Mouse (Mus musculus) heart, postnatal 0 days (tissue): Measurements from ENCODE around the gene St5. TPM values are rescaled to one million over a fixed set of nuclear protein-coding genes. Genes with fewer than 3 reads are reported as not detected.

ENCODE experiments used
- ATAC-seq: fragments of 200-750 bp; cut with Nextera tagmentation; 2 replicates; pipeline ENCODE4 v1.8.0; 2017; ENCODE audit warnings: low read depth, moderate number of reproducible peaks, moderate library complexity; ENCODE audit not compliant: insufficient read depth
- DNase-seq: peaks from one replicate; pipeline ENCODE4 v3.0.0-alpha.2; 2016; ENCODE audit warnings: low spot score
- H3K27ac ChIP-seq: fragments of 300-500 bp; sonication (generic); 2 replicates; pipeline ENCODE4 v1.5.1; 2014; ENCODE audit warnings: low read depth, mild to moderate bottlenecking
- H3K27me3 ChIP-seq: fragments of 300-500 bp; sonication (generic); 2 replicates; pipeline ENCODE4 v1.6.1; 2014; ENCODE audit warnings: low read length, mixed read lengths; ENCODE audit not compliant: control insufficient read depth, insufficient read depth
- H3K36me3 ChIP-seq: fragments of 300-500 bp; sonication (generic); replicated peaks from 2 replicates; pipeline ENCODE4 v1.6.1; 2014; ENCODE audit warnings: low read length, mixed read lengths; ENCODE audit not compliant: control insufficient read depth, insufficient read depth
- H3K4me1 ChIP-seq: fragments of 300-500 bp; sonication (generic); 2 replicates; pipeline ENCODE4 v1.6.1; 2014; ENCODE audit warnings: antibody characterized with exemption; ENCODE audit not compliant: control insufficient read depth, insufficient read depth
- H3K4me2 ChIP-seq: fragments of 300-500 bp; sonication (generic); 2 replicates; pipeline ENCODE4 v1.6.1; 2014; ENCODE audit warnings: low read depth, mild to moderate bottlenecking, low read length, moderate library complexity
- H3K4me3 ChIP-seq: fragments of 300-500 bp; sonication (generic); 2 replicates; pipeline ENCODE4 v1.5.1; 2014; ENCODE audit warnings: low read depth, low read length
- H3K9ac ChIP-seq: fragments of 300-500 bp; sonication (generic); replicated peaks from 2 replicates; pipeline ENCODE4 v1.6.1; 2014; ENCODE audit warnings: low read depth, low read length, mixed read lengths
- H3K9me3 ChIP-seq: fragments of 300-500 bp; sonication (generic); replicated peaks from 2 replicates; pipeline ENCODE4 v1.6.1; 2016; ENCODE audit warnings: low read length; ENCODE audit not compliant: control insufficient read depth
- CTCF ChIP-seq: IDR thresholded peaks from 2 replicates; pipeline ENCODE4 v1.5.1; 2016; ENCODE audit warnings: antibody characterized with exemption, control low read depth, low read depth
- EP300 ChIP-seq: IDR thresholded peaks from 2 replicates; pipeline ENCODE4 v1.6.1; 2016; ENCODE audit warnings: antibody characterized with exemption, low read depth
- WGBS: fragments of 180-500 bp; shearing (Covaris S2); extraction: QIAGEN DNeasy Blood & Tissue Kit; methylation state at CpG from one replicate; pipeline ENCODE4 v1.1.7; 2014; 5-methylcytosine and 5-hydroxymethylcytosine counted together
- polyA plus RNA-seq: library from polyadenylated mRNA; unstranded; fragments of >200 nt; fragmentation: Nextera tagmentation; extraction: Ambion mirVana; gene quantifications from 2 replicates; pipeline ENCODE4 v1.2.1, GENCODE M21; 2015
- total RNA-seq: library from RNA; depleted of rRNA; stranded (reverse); fragments of >200 nt; gene quantifications from 2 replicates; pipeline ENCODE4 v1.2.3, GENCODE M21; 2014; ENCODE audit warnings: low replicate concordance; rRNA removed

Gene St5
- total RNA-seq: 58.8 and 60.7 TPM in 2 replicates
- polyA plus RNA-seq: 26.9 and 28.8 TPM in 2 replicates

DNA sequence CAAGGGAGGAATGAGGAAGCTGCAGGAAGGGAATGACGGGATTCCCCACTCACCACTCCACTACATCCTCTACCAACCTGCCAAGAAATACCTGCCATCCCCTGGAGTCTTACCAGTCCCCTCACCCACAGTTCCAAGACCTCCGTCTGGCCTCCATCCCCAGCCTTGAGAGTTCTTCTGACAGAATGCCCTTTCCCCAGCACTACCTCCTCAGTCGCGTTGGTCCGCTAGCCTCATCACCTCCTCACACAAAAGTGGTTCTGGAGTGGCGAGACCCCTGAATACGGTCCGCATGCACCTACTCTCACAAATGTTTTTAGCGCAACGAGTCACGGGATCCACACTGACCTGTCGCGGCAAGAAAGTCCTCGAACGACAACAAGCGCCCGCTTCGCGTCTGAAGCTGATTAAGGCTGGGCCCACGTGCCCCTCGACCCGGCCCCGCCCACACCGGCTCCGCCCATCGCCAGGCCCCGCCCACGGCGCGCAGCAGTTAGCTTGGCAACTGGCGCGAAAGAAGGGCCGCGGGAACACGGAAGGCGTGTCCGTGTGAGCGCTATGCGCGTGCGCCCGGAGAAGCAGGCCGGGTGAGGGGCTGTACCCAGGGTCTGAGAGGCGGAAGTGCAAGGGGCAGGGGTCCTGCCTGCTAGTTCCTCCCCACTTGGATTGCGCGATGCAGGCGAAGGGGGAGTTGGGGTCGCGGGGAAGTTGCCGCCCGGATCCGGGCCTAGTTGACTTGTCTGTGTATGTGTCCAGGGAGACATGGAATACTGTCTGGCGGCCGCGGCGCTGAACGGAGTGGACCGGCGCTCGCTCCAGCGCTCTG, at the start of gene St5, which contains the start of gene Akip1:
TSS of gene St5 (minus strand) at position 416 of the 826 bp plus-strand sequence.
TSS of gene Akip1 (plus strand) at position 501 of the 826 bp plus-strand sequence.
- no peak for TF ChIP-seq CTCF
- no peak; the same call in 1 of the 2 replicates for TF ChIP-seq EP300
- ATAC-seq (peak; percentile 93), DNase-seq (peak; percentile 90)
- no peaks in the 10 kb centered on the region for H3K36me3 ChIP-seq
- under 1% methylated on average over 61 of the region's 61 CpGs for WGBS
- peak within 1 kb of the TSS; percentile 73 for H3K9ac ChIP-seq
- H3K9me3 ChIP-seq: no peaks in the 10 kb centered on the region
- no peaks in the 10 kb centered on the region for H3K27me3 ChIP-seq
- H3K27ac ChIP-seq: peak within 1 kb of the TSS; percentile 79
- peak within 1 kb of the TSS; percentile 75 for H3K4me3 ChIP-seq
- H3K4me2 ChIP-seq: peak within 1 kb of the TSS; percentile 67
- peaks cover 5% of the 10 kb centered on the region; the same call in 1 of the 2 replicates for H3K4me1 ChIP-seq

DNA sequence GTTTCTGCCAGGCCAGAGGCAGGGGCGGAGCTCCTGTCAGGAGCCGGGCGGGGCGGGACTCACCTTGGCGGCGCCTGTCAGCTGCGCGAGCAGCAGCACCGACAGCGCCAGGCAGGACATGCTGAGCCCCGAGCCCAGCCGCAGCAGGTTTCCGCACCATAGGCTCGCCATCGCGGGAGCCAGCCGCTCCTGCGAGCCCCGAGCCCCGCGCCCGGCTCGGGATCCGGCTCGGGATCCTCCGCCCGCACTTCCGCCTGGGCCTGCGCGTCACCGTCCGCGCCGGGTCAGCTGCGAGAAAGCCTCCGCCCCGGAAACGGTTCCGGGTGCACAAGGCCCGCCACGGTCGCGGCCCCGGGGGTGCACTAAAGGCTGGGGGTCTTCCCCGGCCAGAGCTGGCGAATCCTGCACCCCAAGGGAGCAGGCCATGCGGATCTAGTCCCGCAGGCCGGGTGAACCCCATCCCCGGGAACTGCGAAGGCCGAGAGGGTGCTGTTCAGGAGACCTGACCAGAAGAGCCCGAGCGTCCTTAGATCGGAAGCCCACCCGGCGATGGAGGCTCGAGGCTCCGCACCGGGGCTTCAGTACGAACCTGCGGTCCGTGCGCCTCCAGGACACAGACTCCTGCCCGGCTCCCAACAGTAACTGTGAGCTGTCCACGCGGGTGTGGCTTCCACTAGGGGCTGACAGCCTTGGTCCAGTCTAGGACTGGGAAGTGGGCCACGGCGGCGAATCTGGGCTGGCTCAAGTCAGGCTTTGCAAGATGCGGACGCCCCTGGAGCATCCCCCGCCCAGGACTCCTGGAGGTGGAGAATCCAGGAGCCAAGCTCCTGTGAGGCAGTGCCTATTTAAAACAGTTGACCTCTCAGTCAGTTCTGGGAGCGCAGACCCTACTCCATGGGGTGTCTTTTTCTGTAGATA, 48.9 kb upstream of the St5 start, which contains the start of gene Tmem9b:
TSS of gene Tmem9b (minus strand) at position 868 of the 918 bp plus-strand sequence.
- peaks cover 12% of the 10 kb centered on the region for H3K4me1 ChIP-seq
- no peaks in the 10 kb centered on the region for H3K9me3 ChIP-seq
- peaks cover 5% of the 10 kb centered on the region; the same call in 1 of the 2 replicates for H3K36me3 ChIP-seq
- TF ChIP-seq EP300 (no peak), CTCF (no peak)
- ATAC-seq (peak; percentile 92), DNase-seq (peak; percentile 80)
- peak within 1 kb of the TSS; percentile 93 for H3K9ac ChIP-seq
- peak within 1 kb of the TSS; percentile 73 for H3K4me2 ChIP-seq
- peak within 1 kb of the TSS; percentile 78 for H3K4me3 ChIP-seq
- WGBS: under 1% methylated on average over 62 of the region's 74 CpGs
- no peaks in the 10 kb centered on the region for H3K27me3 ChIP-seq
- peak within 1 kb of the TSS; percentile 82 for H3K27ac ChIP-seq

DNA sequence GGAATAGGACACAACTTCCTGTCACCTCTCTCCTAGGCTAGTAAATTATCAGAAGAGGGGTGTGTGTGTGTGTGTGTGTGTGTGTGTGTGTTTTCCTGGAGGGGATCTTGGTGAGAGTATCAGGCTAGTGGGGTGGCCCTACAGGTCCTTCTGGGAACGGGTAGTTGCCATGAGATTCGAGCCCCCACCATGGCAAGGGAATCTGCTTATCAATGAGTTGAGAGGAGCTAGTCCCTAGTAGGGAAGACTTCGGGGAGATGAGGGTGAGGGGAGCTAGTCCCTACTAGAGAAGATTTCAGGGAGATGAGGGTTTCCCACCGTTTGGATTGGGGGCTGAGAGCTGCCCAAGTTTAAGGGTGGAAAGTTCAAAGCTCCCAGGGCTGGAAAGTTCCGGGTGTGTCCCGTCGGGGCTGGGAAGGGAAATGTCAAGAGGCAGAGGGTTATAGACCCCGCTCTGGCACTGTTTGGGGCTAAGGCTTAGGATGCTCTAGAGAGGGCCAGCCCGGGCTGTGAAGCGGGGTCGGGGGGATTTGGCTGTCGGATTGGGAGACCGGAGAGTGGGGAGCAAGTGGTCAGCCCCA, 48.1 kb upstream of the St5 start:
- Histone ChIP-seq H3K4me3 (peak overlapping the region; percentile 78), H3K9me3 (no peaks in the 10 kb centered on the region), H3K36me3 (peaks cover 13% of the 10 kb centered on the region), H3K4me1 (peaks cover 12% of the 10 kb centered on the region), H3K4me2 (peak overlapping the region; percentile 73), H3K9ac (peak overlapping the region; percentile 93), H3K27me3 (no peaks in the 10 kb centered on the region), H3K27ac (peak overlapping the region; percentile 82)
- no peak; the same call in 1 of the 2 replicates for ATAC-seq
- WGBS: 3% methylated on average over 13 of the region's 13 CpGs
- no peak for TF ChIP-seq EP300
- no peak for TF ChIP-seq CTCF
- no peak for DNase-seq

DNA sequence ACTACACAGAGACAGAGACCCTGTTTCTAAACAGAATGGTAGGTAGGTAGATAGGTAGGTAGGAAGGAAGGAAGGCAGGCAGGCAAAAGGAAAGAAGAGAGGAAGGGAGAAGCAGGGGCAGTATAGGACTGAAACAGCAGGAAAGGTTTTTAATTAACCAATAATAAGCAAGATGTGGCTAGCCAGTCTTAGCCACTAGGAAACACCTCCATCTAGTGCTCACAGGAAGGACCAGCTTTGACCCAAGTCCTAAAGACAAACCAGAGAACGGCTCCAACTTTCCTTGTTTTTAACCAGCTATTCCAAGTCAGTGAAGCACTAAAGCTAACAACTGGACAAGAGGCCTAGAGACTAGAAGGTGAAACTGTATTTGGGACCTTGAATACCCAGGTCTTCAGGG, 44.3 kb upstream of the St5 start:
- H3K27ac ChIP-seq: no peak overlapping the region

DNA sequence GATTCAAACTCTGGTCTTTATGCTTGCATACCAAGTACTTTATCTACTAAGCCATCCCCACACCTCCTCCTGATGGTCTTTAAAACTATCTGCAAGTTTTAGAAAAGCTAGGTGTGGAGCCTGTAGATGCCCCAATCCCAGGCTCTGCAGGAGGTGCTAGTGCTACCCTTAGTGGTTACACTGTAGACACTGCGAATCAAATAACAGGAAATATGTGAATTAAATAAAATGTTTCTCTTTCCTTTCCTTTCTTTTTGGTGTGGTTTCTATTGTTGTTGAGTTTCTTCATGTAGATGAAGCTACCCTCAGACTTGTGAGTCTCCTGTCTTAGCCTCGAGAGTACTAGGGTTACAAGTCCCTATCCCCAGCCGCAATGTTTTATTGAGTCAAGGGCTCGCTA, 38.3 kb upstream of the St5 start:
- no peak for ATAC-seq
- H3K9ac ChIP-seq: no peak overlapping the region
- WGBS: 87% methylated on average over 4 of the region's 4 CpGs
- H3K9me3 ChIP-seq: no peaks in the 10 kb centered on the region
- TF ChIP-seq CTCF: no peak
- TF ChIP-seq EP300: no peak
- no peak overlapping the region for H3K4me3 ChIP-seq
- H3K36me3 ChIP-seq: peaks cover 87% of the 10 kb centered on the region
- H3K4me1 ChIP-seq: no peaks in the 10 kb centered on the region
- no peak overlapping the region for H3K4me2 ChIP-seq
- no peak overlapping the region for H3K27ac ChIP-seq
- no peaks in the 10 kb centered on the region for H3K27me3 ChIP-seq
- no peak for DNase-seq

More for the DNA sequence above, 44.3 kb upstream of the St5 start:
- Histone ChIP-seq H3K4me1 (peaks cover 5% of the 10 kb centered on the region; the same call in 1 of the 2 replicates), H3K27me3 (no peaks in the 10 kb centered on the region), H3K4me3 (no peak overlapping the region), H3K36me3 (peaks cover 45% of the 10 kb centered on the region), H3K4me2 (no peak overlapping the region), H3K9ac (no peak overlapping the region), H3K9me3 (no peaks in the 10 kb centered on the region)
- no peak for TF ChIP-seq EP300
- TF ChIP-seq CTCF: peak; percentile 26
- ATAC-seq (no peak), DNase-seq (no peak)
- 54% methylated on average over 1 of the region's 1 CpGs for WGBS
